Mouse (Mus musculus): ENCODE results near the gene Afmid.

GRCm38 (mm10) chr11:117872861-117873608 lies 47.3 kb downstream of the Afmid start, which contains the start of gene Tha1:
- no peak for TF ChIP-seq CTCF (IDR thresholded peaks at IDR 0.05; ENCODE audit: low read depth)
- no peak for TF ChIP-seq EP300 (IDR thresholded peaks at IDR 0.05; ENCODE audit: low read depth)
